Mouse (Mus musculus): ENCODE data around the gene Auh. TPM values are rescaled to one million over a fixed set of nuclear protein-coding genes. Genes with fewer than 3 reads are reported as not detected.

The Auh gene
- polyA plus RNA-seq, 1 experiment from 2014 or later: 45.0 TPM

DNA sequence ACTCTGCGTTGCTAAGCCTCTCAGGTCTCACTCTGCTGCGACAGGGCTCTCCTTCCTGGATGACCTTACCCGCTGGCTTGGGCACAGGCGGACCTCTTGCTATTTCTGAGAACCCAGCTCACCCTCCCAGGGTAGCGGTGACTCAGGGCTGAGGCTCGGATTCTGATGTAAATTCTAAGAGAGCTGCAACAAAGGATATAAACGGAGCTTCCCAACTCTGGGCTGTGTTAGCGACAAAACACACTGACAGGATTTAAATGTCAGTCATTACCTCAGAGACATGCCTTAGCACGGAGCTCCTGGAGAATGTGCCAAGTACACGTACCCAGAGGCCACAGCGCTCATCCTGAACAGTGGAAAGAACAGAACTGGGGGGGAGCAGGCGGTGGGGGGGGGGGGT is 49.6 kb downstream of the Auh start:
- Histone ChIP-seq H3K9ac (ENCODE audit: low read depth, low read length) (no peak overlapping the region), H3K27ac (ENCODE audit: low read depth, low read length) (no peak overlapping the region), H3K36me3 (ENCODE audit: control insufficient read depth, insufficient read depth) (no peaks in the 10 kb centered on the region), H3K4me3 (ENCODE audit: low read depth, low read length) (no peak overlapping the region), H3K4me1 (replicated peaks; ENCODE audit: control insufficient read depth, insufficient read depth, low read length) (no peaks in the 10 kb centered on the region), H3K27me3 (replicated peaks; ENCODE audit: control insufficient read depth, insufficient read depth, low read length) (no peaks in the 10 kb centered on the region), H3K4me2 (replicated peaks; ENCODE audit: low read depth) (no peak overlapping the region), H3K9me3 (ENCODE audit: control insufficient read depth) (no peaks in the 10 kb centered on the region)
- ATAC-seq: no peak
- 70% methylated on average over 12 of the region's 12 CpGs for WGBS
- no peak for TF ChIP-seq CTCF (IDR thresholded peaks at IDR 0.05; ENCODE audit: low read depth)

DNA sequence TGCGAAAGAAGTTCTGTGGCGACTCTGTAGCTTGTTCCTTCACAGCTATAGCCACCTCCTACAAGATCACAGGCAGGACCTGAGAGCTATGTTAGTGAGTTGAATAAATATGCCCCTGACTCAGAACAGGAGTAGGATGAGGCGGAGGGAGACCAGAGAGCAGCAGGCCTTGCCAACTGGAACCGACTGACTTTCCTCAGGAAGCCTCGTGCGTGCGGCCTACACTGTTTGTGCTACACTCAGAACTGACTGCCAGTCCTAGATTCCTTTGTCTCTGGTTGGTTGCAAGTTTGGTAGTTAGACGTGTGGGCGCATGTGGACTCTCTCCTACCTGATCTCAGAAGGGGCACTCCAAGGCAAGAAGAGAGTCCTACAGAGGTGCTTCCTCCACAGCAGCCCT is 50.2 kb downstream of the Auh start:
- no peak for TF ChIP-seq CTCF (IDR thresholded peaks at IDR 0.05; ENCODE audit: low read depth)
- Histone ChIP-seq H3K27ac (ENCODE audit: low read depth, low read length) (no peak overlapping the region), H3K9ac (ENCODE audit: low read depth, low read length) (no peak overlapping the region), H3K4me1 (replicated peaks; ENCODE audit: control insufficient read depth, insufficient read depth, low read length) (no peaks in the 10 kb centered on the region), H3K4me2 (replicated peaks; ENCODE audit: low read depth) (no peak overlapping the region), H3K36me3 (ENCODE audit: control insufficient read depth, insufficient read depth) (no peaks in the 10 kb centered on the region), H3K4me3 (ENCODE audit: low read depth, low read length) (no peak overlapping the region), H3K9me3 (ENCODE audit: control insufficient read depth) (no peaks in the 10 kb centered on the region), H3K27me3 (replicated peaks; ENCODE audit: control insufficient read depth, insufficient read depth, low read length) (no peaks in the 10 kb centered on the region)
- ATAC-seq: no peak
- 76% methylated on average over 9 of the region's 9 CpGs for WGBS

DNA sequence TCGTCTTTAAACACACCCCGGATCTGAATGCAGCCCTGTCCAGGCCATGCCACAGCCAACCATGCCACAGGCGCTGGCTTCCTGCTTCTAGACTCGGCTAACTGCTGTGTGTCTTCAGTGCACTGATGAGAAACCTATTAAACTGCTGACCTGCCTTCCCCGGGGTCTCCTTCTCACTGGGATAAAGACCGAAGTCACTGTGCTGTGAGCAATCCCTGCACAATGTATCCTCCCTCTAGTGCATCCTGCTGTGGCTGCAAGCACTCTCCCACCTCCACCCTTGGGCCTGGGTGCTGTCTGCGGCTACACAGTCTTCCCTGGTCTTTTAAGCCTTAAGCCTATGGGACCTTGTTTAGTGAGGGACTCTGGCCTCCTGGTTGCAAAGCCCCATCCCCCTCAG is 50.7 kb downstream of the Auh start:
- H3K4me3 ChIP-seq (ENCODE audit: low read depth, low read length): no peak overlapping the region
- no peaks in the 10 kb centered on the region for H3K4me1 ChIP-seq (replicated peaks; ENCODE audit: control insufficient read depth, insufficient read depth, low read length)
- no peak for ATAC-seq
- H3K36me3 ChIP-seq (ENCODE audit: control insufficient read depth, insufficient read depth): no peaks in the 10 kb centered on the region
- H3K9me3 ChIP-seq (ENCODE audit: control insufficient read depth): no peaks in the 10 kb centered on the region
- 83% methylated on average over 7 of the region's 7 CpGs for WGBS
- H3K9ac ChIP-seq (ENCODE audit: low read depth, low read length): no peak overlapping the region
- H3K27me3 ChIP-seq (replicated peaks; ENCODE audit: control insufficient read depth, insufficient read depth, low read length): no peaks in the 10 kb centered on the region
- TF ChIP-seq CTCF (IDR thresholded peaks at IDR 0.05; ENCODE audit: low read depth): no peak
- H3K4me2 ChIP-seq (replicated peaks; ENCODE audit: low read depth): no peak overlapping the region
- no peak overlapping the region for H3K27ac ChIP-seq (ENCODE audit: low read depth, low read length)

GRCm38 (mm10) chr13:52875541-52876325 is 53.7 kb downstream of the Auh start:
- H3K9me3 ChIP-seq (ENCODE audit: control insufficient read depth): no peaks in the 10 kb centered on the region
- H3K9ac ChIP-seq (ENCODE audit: low read depth, low read length): no peak overlapping the region
- no peak for TF ChIP-seq CTCF (IDR thresholded peaks at IDR 0.05; ENCODE audit: low read depth)
- no peaks in the 10 kb centered on the region for H3K27me3 ChIP-seq (replicated peaks; ENCODE audit: control insufficient read depth, insufficient read depth, low read length)
- H3K36me3 ChIP-seq (ENCODE audit: control insufficient read depth, insufficient read depth): 0 out of 2 replicates have a peak, but pooled peaks cover 4% of the 10 kb centered on the region
- WGBS: 85% methylated on average over 25 of the region's 25 CpGs
- H3K4me3 ChIP-seq (ENCODE audit: low read depth, low read length): no peak overlapping the region
- H3K4me2 ChIP-seq (replicated peaks; ENCODE audit: low read depth): no peak overlapping the region
- ATAC-seq: no peak
- no peaks in the 10 kb centered on the region for H3K4me1 ChIP-seq (replicated peaks; ENCODE audit: control insufficient read depth, insufficient read depth, low read length)
- H3K27ac ChIP-seq (ENCODE audit: low read depth, low read length): no peak overlapping the region

DNA sequence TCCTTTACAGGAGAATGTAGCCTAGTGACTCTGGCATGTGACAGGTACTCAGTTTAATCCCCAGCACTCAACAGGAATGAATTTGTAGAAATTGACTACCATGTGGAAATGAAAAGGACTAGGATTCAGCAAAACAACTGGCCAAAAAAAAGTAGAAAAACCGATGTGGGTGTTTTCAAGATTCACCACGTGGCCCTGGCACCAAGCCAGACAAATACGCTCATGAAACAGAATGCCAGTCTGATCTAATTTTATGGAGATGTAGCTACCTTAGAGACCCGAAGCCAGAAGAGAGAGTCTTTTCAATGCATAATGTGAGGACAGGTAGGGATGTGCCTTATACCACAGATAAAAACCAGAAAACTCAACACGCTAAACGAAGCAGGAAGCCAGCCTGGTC is 54.4 kb downstream of the Auh start:
- 59% methylated on average over 6 of the region's 6 CpGs for WGBS
- Histone ChIP-seq H3K36me3 (ENCODE audit: control insufficient read depth, insufficient read depth) (0 out of 2 replicates have a peak, but pooled peaks cover 4% of the 10 kb centered on the region), H3K4me1 (replicated peaks; ENCODE audit: control insufficient read depth, insufficient read depth, low read length) (no peaks in the 10 kb centered on the region), H3K9me3 (ENCODE audit: control insufficient read depth) (no peaks in the 10 kb centered on the region), H3K27ac (ENCODE audit: low read depth, low read length) (no peak overlapping the region), H3K27me3 (replicated peaks; ENCODE audit: control insufficient read depth, insufficient read depth, low read length) (no peaks in the 10 kb centered on the region), H3K9ac (ENCODE audit: low read depth, low read length) (no peak overlapping the region), H3K4me2 (replicated peaks; ENCODE audit: low read depth) (no peak overlapping the region), H3K4me3 (ENCODE audit: low read depth, low read length) (no peak overlapping the region)
- no peak for TF ChIP-seq CTCF (IDR thresholded peaks at IDR 0.05; ENCODE audit: low read depth)
- no peak for ATAC-seq

- Histone ChIP-seq H3K27me3 (replicated peaks; ENCODE audit: control insufficient read depth, insufficient read depth, low read length) (no peaks in the 10 kb centered on the region), H3K9me3 (ENCODE audit: control insufficient read depth) (no peaks in the 10 kb centered on the region), H3K4me2 (replicated peaks; ENCODE audit: low read depth) (no peak overlapping the region), H3K4me3 (ENCODE audit: low read depth, low read length) (no peak overlapping the region), H3K27ac (ENCODE audit: low read depth, low read length) (no peak overlapping the region), H3K9ac (ENCODE audit: low read depth, low read length) (no peak overlapping the region), H3K4me1 (replicated peaks; ENCODE audit: control insufficient read depth, insufficient read depth, low read length) (no peaks in the 10 kb centered on the region), H3K36me3 (ENCODE audit: control insufficient read depth, insufficient read depth) (peaks cover 4% of the 10 kb centered on the region; the same call in 1 of the 2 replicates)
- ATAC-seq: no peak
- WGBS: 81% methylated on average over 6 of the region's 6 CpGs
- no peak for TF ChIP-seq CTCF (IDR thresholded peaks at IDR 0.05; ENCODE audit: low read depth)
Observed at GRCm38 (mm10) chr13:52874338-52874737, 55.1 kb downstream of the Auh start.
